Mouse (Mus musculus) heart, postnatal 0 days (tissue): ENCODE measurements at regions not wholly inside any gene's neighbourhood (a gene's known extent, or its start where the extent isn't known, plus 50 kb on each side); places are given as distances from the start of the nearest gene placed in this dataset.

Experiments used
- ATAC-seq: fragments of 200-750 bp; cut with Nextera tagmentation; 2 replicates; pipeline ENCODE4 v1.8.0; 2017; ENCODE audit warnings: low read depth, moderate number of reproducible peaks, moderate library complexity; ENCODE audit not compliant: insufficient read depth
- DNase-seq: peaks from one replicate; pipeline ENCODE4 v3.0.0-alpha.2; 2016; ENCODE audit warnings: low spot score
- H3K27ac ChIP-seq: fragments of 300-500 bp; sonication (generic); 2 replicates; pipeline ENCODE4 v1.5.1; 2014; ENCODE audit warnings: low read depth, mild to moderate bottlenecking
- H3K27me3 ChIP-seq: fragments of 300-500 bp; sonication (generic); 2 replicates; pipeline ENCODE4 v1.6.1; 2014; ENCODE audit warnings: low read length, mixed read lengths; ENCODE audit not compliant: control insufficient read depth, insufficient read depth
- H3K36me3 ChIP-seq: fragments of 300-500 bp; sonication (generic); replicated peaks from 2 replicates; pipeline ENCODE4 v1.6.1; 2014; ENCODE audit warnings: low read length, mixed read lengths; ENCODE audit not compliant: control insufficient read depth, insufficient read depth
- H3K4me1 ChIP-seq: fragments of 300-500 bp; sonication (generic); 2 replicates; pipeline ENCODE4 v1.6.1; 2014; ENCODE audit warnings: antibody characterized with exemption; ENCODE audit not compliant: control insufficient read depth, insufficient read depth
- H3K4me2 ChIP-seq: fragments of 300-500 bp; sonication (generic); 2 replicates; pipeline ENCODE4 v1.6.1; 2014; ENCODE audit warnings: low read depth, mild to moderate bottlenecking, low read length, moderate library complexity
- H3K4me3 ChIP-seq: fragments of 300-500 bp; sonication (generic); 2 replicates; pipeline ENCODE4 v1.5.1; 2014; ENCODE audit warnings: low read depth, low read length
- H3K9ac ChIP-seq: fragments of 300-500 bp; sonication (generic); replicated peaks from 2 replicates; pipeline ENCODE4 v1.6.1; 2014; ENCODE audit warnings: low read depth, low read length, mixed read lengths
- H3K9me3 ChIP-seq: fragments of 300-500 bp; sonication (generic); replicated peaks from 2 replicates; pipeline ENCODE4 v1.6.1; 2016; ENCODE audit warnings: low read length; ENCODE audit not compliant: control insufficient read depth
- CTCF ChIP-seq: IDR thresholded peaks from 2 replicates; pipeline ENCODE4 v1.5.1; 2016; ENCODE audit warnings: antibody characterized with exemption, control low read depth, low read depth
- EP300 ChIP-seq: IDR thresholded peaks from 2 replicates; pipeline ENCODE4 v1.6.1; 2016; ENCODE audit warnings: antibody characterized with exemption, low read depth
- WGBS: fragments of 180-500 bp; shearing (Covaris S2); extraction: QIAGEN DNeasy Blood & Tissue Kit; methylation state at CpG from one replicate; pipeline ENCODE4 v1.1.7; 2014; 5-methylcytosine and 5-hydroxymethylcytosine counted together

GRCm38 (mm10) chrX:99222017-99222416 is 86.1 kb downstream of the Efnb1 start:
- DNase-seq = no peak
- Histone ChIP-seq H3K36me3 (no peaks in the 10 kb centered on the region), H3K4me1 (no peaks in the 10 kb centered on the region), H3K9me3 (no peaks in the 10 kb centered on the region), H3K27ac (no peak overlapping the region), H3K4me3 (no peak overlapping the region), H3K9ac (no peak overlapping the region), H3K4me2 (no peak overlapping the region), H3K27me3 (no peaks in the 10 kb centered on the region; the same call in 1 of the 2 replicates)
- no peak for TF ChIP-seq EP300
- 78% methylated on average over 5 of the region's 5 CpGs for WGBS
- ATAC-seq = no peak

- H3K4me3 ChIP-seq = no peak overlapping the region
- H3K9ac ChIP-seq = no peak overlapping the region
- no peaks in the 10 kb centered on the region; the same call in 1 of the 2 replicates for H3K27me3 ChIP-seq
- no peak for ATAC-seq
- H3K27ac ChIP-seq = no peak overlapping the region
- no peaks in the 10 kb centered on the region for H3K9me3 ChIP-seq
- 66% methylated on average over 8 of the region's 8 CpGs for WGBS
- TF ChIP-seq CTCF = no peak
- no peak for TF ChIP-seq EP300
- H3K36me3 ChIP-seq = no peaks in the 10 kb centered on the region
- DNase-seq = no peak
- H3K4me1 ChIP-seq = no peaks in the 10 kb centered on the region
- H3K4me2 ChIP-seq = no peak overlapping the region
These were observed 84.9 kb downstream of the Efnb1 start for GRCm38 (mm10) chrX:99220674-99221455.

DNA sequence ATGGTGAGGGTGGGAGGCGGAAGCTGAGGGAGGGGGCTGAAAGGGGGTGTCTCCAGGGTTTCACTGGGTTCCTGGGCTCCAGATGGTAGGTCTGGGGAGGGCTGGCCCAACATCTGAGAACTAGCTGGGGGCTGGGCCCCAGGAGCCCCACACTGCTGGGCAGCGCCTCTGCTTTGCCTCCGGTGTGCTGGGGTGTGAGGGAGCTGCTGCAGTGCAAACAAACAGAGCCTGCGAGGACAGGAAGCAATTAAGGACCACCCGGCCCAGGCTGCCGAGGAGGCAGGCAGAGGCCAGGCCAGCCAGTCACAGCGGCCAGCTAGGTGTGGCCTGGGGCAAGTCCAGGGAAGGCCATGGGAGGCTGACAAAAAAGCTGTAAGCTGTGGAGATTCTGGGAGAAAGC is 82.3 kb downstream of the Efnb1 start:
- DNase-seq (no peak), ATAC-seq (no peak)
- Histone ChIP-seq H3K4me3 (no peak overlapping the region), H3K27ac (no peak overlapping the region), H3K9me3 (no peaks in the 10 kb centered on the region), H3K9ac (no peak overlapping the region), H3K4me1 (peaks cover 11% of the 10 kb centered on the region), H3K27me3 (no peaks in the 10 kb centered on the region; the same call in 1 of the 2 replicates), H3K36me3 (no peaks in the 10 kb centered on the region), H3K4me2 (no peak overlapping the region)
- WGBS = 64% methylated on average over 7 of the region's 7 CpGs
- TF ChIP-seq CTCF (no peak), EP300 (no peak)

GRCm38 (mm10) chrX:99216633-99217459 is 80.9 kb downstream of the Efnb1 start:
- Histone ChIP-seq H3K4me3 (peak overlapping the region; percentile 41), H3K36me3 (no peaks in the 10 kb centered on the region), H3K27me3 (no peaks in the 10 kb centered on the region; the same call in 1 of the 2 replicates), H3K27ac (peak overlapping the region; percentile 65), H3K9ac (peak overlapping the region; percentile 61), H3K4me2 (peak overlapping the region; percentile 65), H3K4me1 (peaks cover 11% of the 10 kb centered on the region), H3K9me3 (no peaks in the 10 kb centered on the region)
- 14% methylated on average over 32 of the region's 60 CpGs for WGBS
- TF ChIP-seq EP300 = no peak
- TF ChIP-seq CTCF = no peak
- ATAC-seq (peak; percentile 71), DNase-seq (no peak)

DNA sequence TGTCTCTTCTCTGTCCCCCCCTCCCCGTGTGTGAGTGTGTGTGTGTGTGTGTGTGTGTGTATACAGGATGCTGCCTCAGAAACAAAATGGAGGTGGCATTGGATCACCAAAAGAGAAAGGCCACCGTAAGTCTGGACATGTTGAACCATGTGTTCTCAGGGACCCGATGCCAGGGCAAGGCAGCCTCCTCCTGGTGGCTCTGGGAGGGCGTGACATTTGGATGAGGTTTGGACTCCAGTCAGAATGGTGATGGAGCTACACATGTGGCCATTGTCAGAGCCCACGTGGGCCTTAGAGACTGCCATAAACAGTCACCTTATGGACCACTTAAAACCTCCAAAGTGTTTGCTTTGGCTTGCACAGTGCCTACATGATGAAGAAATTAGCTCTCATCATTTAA is 80.0 kb downstream of the Efnb1 start:
- Histone ChIP-seq H3K27ac (no peak overlapping the region), H3K4me1 (peaks cover 11% of the 10 kb centered on the region), H3K4me3 (no peak overlapping the region), H3K9me3 (no peaks in the 10 kb centered on the region), H3K4me2 (no peak overlapping the region), H3K9ac (no peak overlapping the region), H3K27me3 (no peaks in the 10 kb centered on the region; the same call in 1 of the 2 replicates), H3K36me3 (no peaks in the 10 kb centered on the region)
- ATAC-seq (no peak), DNase-seq (no peak)
- 66% methylated on average over 5 of the region's 5 CpGs for WGBS
- TF ChIP-seq CTCF (0 out of 2 replicates have a peak, but pooled peaks have one; percentile 10), EP300 (no peak)
